Mouse (Mus musculus): ENCODE data around the gene Ccdc158. TPM values are rescaled to one million over a fixed set of nuclear protein-coding genes. Genes with fewer than 3 reads are reported as not detected.

Ccdc158 gene
- polyA plus RNA-seq, 1 experiment = not detected

GRCm38 (mm10) chr5:92692206-92693007, 17.3 kb upstream of the Ccdc158 start:
- Histone ChIP-seq H3K4me3 (no peak overlapping the region), H3K4me2 (ENCODE audit: low read depth) (no peak overlapping the region), H3ac (ENCODE audit: control insufficient read depth, insufficient read length) (no peak overlapping the region), H3K79me2 (ENCODE audit: control insufficient read depth, insufficient read depth) (no peaks in the 10 kb centered on the region), H3K36me3 (ENCODE audit: control insufficient read depth, insufficient read depth) (no peaks in the 10 kb centered on the region), H3K27me3 (ENCODE audit: control insufficient read depth, insufficient read depth, insufficient read length) (no peaks in the 10 kb centered on the region)
- TF ChIP-seq POLR2AphosphoS2 (IDR thresholded peaks at IDR 0.05; ENCODE audit: insufficient read length, low read depth) = no peak
- no peak for TF ChIP-seq CEBPB (IDR thresholded peaks at IDR 0.05; ENCODE audit: insufficient read depth, poor library complexity, severe bottlenecking)
- TF ChIP-seq TCF3 (IDR thresholded peaks at IDR 0.05; ENCODE audit: insufficient read length, low read depth) = no peak
- no peak for TF ChIP-seq POLR2A (IDR thresholded peaks at IDR 0.05; ENCODE audit: insufficient read length, low read depth)
- no peak for TF ChIP-seq MYOG (IDR thresholded peaks at IDR 0.05; ENCODE audit: control insufficient read depth in 1 of 3, insufficient read depth in 1 of 3, insufficient read length in 2 of 3, low read depth in 2 of 3)
- no peak for TF ChIP-seq E2F4 (IDR thresholded peaks at IDR 0.05; ENCODE audit: insufficient read depth)
- TF ChIP-seq MAX (IDR thresholded peaks at IDR 0.05; ENCODE audit: low read depth) = no peak
- no peak for TF ChIP-seq REST (IDR thresholded peaks at IDR 0.05; ENCODE audit: insufficient read depth, insufficient read length)
- no peak for TF ChIP-seq TCF12 (IDR thresholded peaks at IDR 0.05; ENCODE audit: insufficient read depth, poor library complexity, severe bottlenecking)
- no peak for TF ChIP-seq SRF (IDR thresholded peaks at IDR 0.05; ENCODE audit: control insufficient read depth, insufficient read length, low read depth)

GRCm38 (mm10) chr5:92688569-92688968, 13.5 kb upstream of the Ccdc158 start:
- no peak overlapping the region for H3K4me2 ChIP-seq (ENCODE audit: low read depth)
- no peaks in the 10 kb centered on the region for H3K36me3 ChIP-seq (ENCODE audit: control insufficient read depth, insufficient read depth)
- H3K4me3 ChIP-seq = no peak overlapping the region
- no peaks in the 10 kb centered on the region for H3K79me2 ChIP-seq (ENCODE audit: control insufficient read depth, insufficient read depth)
- TF ChIP-seq E2F4 (IDR thresholded peaks at IDR 0.05; ENCODE audit: insufficient read depth) = no peak
- H3ac ChIP-seq (ENCODE audit: control insufficient read depth, insufficient read length) = no peak overlapping the region
- peaks cover under 1% of the 10 kb centered on the region for H3K27me3 ChIP-seq (ENCODE audit: control insufficient read depth, insufficient read depth, insufficient read length)

GRCm38 (mm10) chr5:92688124-92688523, 13.1 kb upstream of the Ccdc158 start:
- TF ChIP-seq TCF12 (IDR thresholded peaks at IDR 0.05; ENCODE audit: insufficient read depth, poor library complexity, severe bottlenecking) = no peak
- TF ChIP-seq MYOD1 (IDR thresholded peaks at IDR 0.05; ENCODE audit: control insufficient read depth in 1 of 3, insufficient read length in 2 of 3, low read depth in 2 of 3) = no peak
- no peak for TF ChIP-seq E2F4 (IDR thresholded peaks at IDR 0.05; ENCODE audit: insufficient read depth)
- Histone ChIP-seq H3ac (ENCODE audit: control insufficient read depth, insufficient read length) (no peak overlapping the region), H3K4me3 (no peak overlapping the region), H3K79me2 (ENCODE audit: control insufficient read depth, insufficient read depth) (no peaks in the 10 kb centered on the region), H3K27me3 (ENCODE audit: control insufficient read depth, insufficient read depth, insufficient read length) (peaks cover 5% of the 10 kb centered on the region), H3K36me3 (ENCODE audit: control insufficient read depth, insufficient read depth) (no peaks in the 10 kb centered on the region), H3K4me2 (ENCODE audit: low read depth) (no peak overlapping the region)

DNA sequence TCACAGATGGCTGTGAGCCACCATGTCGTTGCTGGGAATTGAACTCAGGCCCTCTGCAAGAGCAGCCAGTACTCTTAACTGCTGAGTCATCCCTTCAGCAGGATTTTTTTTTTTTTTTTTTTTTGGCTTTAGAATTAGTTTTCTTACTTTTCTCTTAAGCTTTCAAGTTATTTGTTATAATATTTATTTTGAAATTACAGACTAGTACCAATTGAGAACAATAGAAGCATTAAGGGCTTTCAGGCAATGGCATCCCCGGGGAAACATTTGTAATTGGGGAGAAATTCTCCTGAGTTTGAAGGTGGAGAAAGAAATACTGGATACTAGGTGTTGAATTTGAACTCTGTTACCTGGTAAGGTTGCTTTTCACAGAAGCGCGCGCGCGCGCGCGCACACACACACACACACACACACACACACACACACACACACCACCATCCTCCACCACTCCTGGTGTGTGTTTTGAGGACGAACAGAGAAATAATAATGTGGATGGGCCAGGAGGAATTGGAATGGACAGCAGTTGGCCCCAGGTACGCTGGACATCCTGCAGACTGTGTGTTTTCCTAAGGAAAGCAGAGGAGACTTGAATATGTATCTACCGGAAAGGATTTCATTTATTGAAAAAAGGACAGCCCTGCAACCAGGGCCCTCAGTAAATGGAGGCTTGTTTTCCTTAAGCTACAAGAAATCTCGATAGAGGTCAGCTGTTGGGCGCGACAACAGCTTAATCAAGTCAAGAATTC, 9.8 kb upstream of the Ccdc158 start:
- Histone ChIP-seq H3K79me2 (ENCODE audit: control insufficient read depth, insufficient read depth) (no peaks in the 10 kb centered on the region), H3K27me3 (ENCODE audit: control insufficient read depth, insufficient read depth, insufficient read length) (peaks cover 6% of the 10 kb centered on the region), H3K4me2 (ENCODE audit: low read depth) (no peak overlapping the region), H3K4me3 (no peak overlapping the region), H3K36me3 (ENCODE audit: control insufficient read depth, insufficient read depth) (no peaks in the 10 kb centered on the region), H3ac (ENCODE audit: control insufficient read depth, insufficient read length) (no peak overlapping the region)
- no peak for TF ChIP-seq E2F4 (IDR thresholded peaks at IDR 0.05; ENCODE audit: insufficient read depth)

GRCm38 (mm10) chr5:92683871-92684475, 8.9 kb upstream of the Ccdc158 start:
- no peak overlapping the region for H3K4me3 ChIP-seq
- no peaks in the 10 kb centered on the region for H3K36me3 ChIP-seq (ENCODE audit: control insufficient read depth, insufficient read depth)
- no peak overlapping the region for H3K4me2 ChIP-seq (ENCODE audit: low read depth)
- H3K79me2 ChIP-seq (ENCODE audit: control insufficient read depth, insufficient read depth) = no peaks in the 10 kb centered on the region
- TF ChIP-seq MYOD1 (IDR thresholded peaks at IDR 0.05; ENCODE audit: control insufficient read depth in 1 of 3, insufficient read length in 2 of 3, low read depth in 2 of 3) (no peak), SRF (IDR thresholded peaks at IDR 0.05; ENCODE audit: control insufficient read depth, insufficient read length, low read depth) (no peak), REST (IDR thresholded peaks at IDR 0.05; ENCODE audit: insufficient read depth, insufficient read length) (no peak), TCF3 (IDR thresholded peaks at IDR 0.05; ENCODE audit: insufficient read length, low read depth) (no peak), POLR2AphosphoS2 (IDR thresholded peaks at IDR 0.05; ENCODE audit: insufficient read length, low read depth) (no peak), CEBPB (IDR thresholded peaks at IDR 0.05; ENCODE audit: insufficient read depth, poor library complexity, severe bottlenecking) (no peak), POLR2A (IDR thresholded peaks at IDR 0.05; ENCODE audit: insufficient read length, low read depth) (no peak), USF1 (IDR thresholded peaks at IDR 0.05; ENCODE audit: low read depth) (no peak), MAX (IDR thresholded peaks at IDR 0.05; ENCODE audit: low read depth) (no peak), E2F4 (IDR thresholded peaks at IDR 0.05; ENCODE audit: insufficient read depth) (no peak), MYOG (IDR thresholded peaks at IDR 0.05; ENCODE audit: control insufficient read depth in 1 of 3, insufficient read depth in 1 of 3, insufficient read length in 2 of 3, low read depth in 2 of 3) (no peak)
- no peak overlapping the region for H3ac ChIP-seq (ENCODE audit: control insufficient read depth, insufficient read length)
- H3K27me3 ChIP-seq (ENCODE audit: control insufficient read depth, insufficient read depth, insufficient read length) = peaks cover 9% of the 10 kb centered on the region
